Mouse (Mus musculus) neutrophil, adult 5-6 weeks (primary cell): ENCODE results near the gene Ube2c. TPM values are rescaled to one million over a fixed set of nuclear protein-coding genes. Genes with fewer than 3 reads are reported as not detected.
A peak's percentile ranks its signal among the peaks of the same experiment; 100 is the strongest.

Experiments
- ATAC-seq: fragments of 151-379, 151-347 bp; 2 replicates; pipeline ENCODE4 v1.8.0; 2017; ENCODE audit warnings: mild to moderate bottlenecking, moderate TSS enrichment; ENCODE audit not compliant: insufficient number of reproducible peaks, poor library complexity, low FRiP score, severe bottlenecking; ENCODE audit errors: extremely low read depth
- total RNA-seq: library from RNA; stranded (forward); fragments of 200-1000 nt; gene quantifications from 2 replicates; pipeline ENCODE4 v1.2.3, GENCODE M21; 2017

Gene Ube2c
- total RNA-seq: 2.8 and 3.7 TPM in 2 replicates

- ATAC-seq: peak; percentile 99
These were observed at the start of gene Ube2c for GRCm38 (mm10) chr2:164769258-164770037. Gene Ube2c (plus strand): TSS chr2:164769898.

- ATAC-seq: no peak
These were observed 46.4 kb upstream of the Ube2c start for GRCm38 (mm10) chr2:164723276-164723675.

- peak; percentile 84 for ATAC-seq
These were observed 43.6 kb upstream of the Ube2c start for GRCm38 (mm10) chr2:164725895-164726619.

GRCm38 (mm10) chr2:164731719-164732118, 38.0 kb upstream of the Ube2c start:
- no peak for ATAC-seq

GRCm38 (mm10) chr2:164733259-164733658, 36.4 kb upstream of the Ube2c start:
- ATAC-seq: no peak

- no peak for ATAC-seq
These were observed 34.9 kb upstream of the Ube2c start for GRCm38 (mm10) chr2:164734839-164735238.

GRCm38 (mm10) chr2:164735446-164735845, 34.3 kb upstream of the Ube2c start:
- no peak for ATAC-seq

- ATAC-seq: no peak
These were observed 32.2 kb upstream of the Ube2c start for GRCm38 (mm10) chr2:164737377-164738090.

- no peak for ATAC-seq
These were observed 29.8 kb upstream of the Ube2c start for GRCm38 (mm10) chr2:164739876-164740275.

- no peak for ATAC-seq
These were observed 24.7 kb upstream of the Ube2c start for GRCm38 (mm10) chr2:164744987-164745386.

GRCm38 (mm10) chr2:164745843-164746479, 23.7 kb upstream of the Ube2c start, which contains the start of the genes Wfdc3 and Dnttip1:
Gene Wfdc3 (minus strand): TSS chr2:164745931.
Gene Dnttip1 (plus strand): TSS chr2:164745983.
- peak; percentile 77 for ATAC-seq

GRCm38 (mm10) chr2:164746693-164747092, 23.0 kb upstream of the Ube2c start:
- ATAC-seq: no peak

- no peak for ATAC-seq
These were observed 21.5 kb upstream of the Ube2c start for GRCm38 (mm10) chr2:164748191-164748590.

- no peak for ATAC-seq
These were observed 20.7 kb upstream of the Ube2c start for GRCm38 (mm10) chr2:164748991-164749390.

- no peak for ATAC-seq
These were observed 17.2 kb upstream of the Ube2c start for GRCm38 (mm10) chr2:164752454-164752853.

GRCm38 (mm10) chr2:164754105-164754504, 15.6 kb upstream of the Ube2c start:
- ATAC-seq: no peak

GRCm38 (mm10) chr2:164754800-164755199, 14.9 kb upstream of the Ube2c start:
- no peak for ATAC-seq

GRCm38 (mm10) chr2:164757841-164758240, 11.9 kb upstream of the Ube2c start:
- no peak for ATAC-seq

- no peak for ATAC-seq
These were observed 11.0 kb upstream of the Ube2c start for GRCm38 (mm10) chr2:164758692-164759091.
